Mouse (Mus musculus): ENCODE data around the gene Guca2a.

DNA sequence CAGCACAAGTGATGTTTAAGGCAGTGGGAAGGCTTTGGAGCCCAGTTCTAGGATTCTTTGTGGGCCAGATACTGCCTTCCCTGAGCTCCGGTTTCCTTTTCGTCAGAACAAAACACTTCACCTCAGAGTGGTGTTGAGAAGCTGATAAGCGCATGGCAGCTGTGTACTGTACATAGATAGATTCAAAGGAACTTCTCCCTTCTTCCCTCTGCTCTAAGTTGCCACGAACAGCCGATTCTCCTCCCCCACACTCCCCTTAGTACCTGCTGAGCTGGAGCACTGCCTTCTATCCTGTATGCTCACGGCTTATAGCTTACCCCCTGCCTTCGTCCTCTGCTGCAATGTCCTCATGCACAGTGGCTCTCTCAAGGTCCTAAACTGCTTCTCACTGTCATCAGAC, 4.8 kb upstream of the Guca2a start:
- TF ChIP-seq TAL1 (conservative IDR thresholded peaks at IDR 0.05; ENCODE audit: low read depth, low read length): no peak
- TF ChIP-seq CTCF (IDR thresholded peaks at IDR 0.05; ENCODE audit: low read depth, low read length): no peak
- no peak for TF ChIP-seq GATA2 (IDR thresholded peaks at IDR 0.05; ENCODE audit: borderline replicate concordance, low read depth, low read length)
